Mouse (Mus musculus) small intestine, adult 2 months (tissue): ENCODE data around the gene Pcgf2.

Experiments
- CTCF ChIP-seq: fragments of 200-500 bp; IDR thresholded peaks from 2 replicates; pipeline ENCODE4 v1.5.1; 2012; ENCODE audit warnings: low read depth, mild to moderate bottlenecking, control low read depth, inconsistent platforms, low read length, moderate library complexity, mixed read lengths; ENCODE audit not compliant: insufficient replicate concordance, insufficient read length; ENCODE audit errors: extremely low read depth
- POLR2A ChIP-seq: fragments of 200-500 bp; IDR thresholded peaks from 2 replicates; pipeline ENCODE4 v1.6.1; 2012; ENCODE audit warnings: low read depth, mild to moderate bottlenecking, control low read depth, inconsistent platforms, low read length, moderate library complexity

DNA sequence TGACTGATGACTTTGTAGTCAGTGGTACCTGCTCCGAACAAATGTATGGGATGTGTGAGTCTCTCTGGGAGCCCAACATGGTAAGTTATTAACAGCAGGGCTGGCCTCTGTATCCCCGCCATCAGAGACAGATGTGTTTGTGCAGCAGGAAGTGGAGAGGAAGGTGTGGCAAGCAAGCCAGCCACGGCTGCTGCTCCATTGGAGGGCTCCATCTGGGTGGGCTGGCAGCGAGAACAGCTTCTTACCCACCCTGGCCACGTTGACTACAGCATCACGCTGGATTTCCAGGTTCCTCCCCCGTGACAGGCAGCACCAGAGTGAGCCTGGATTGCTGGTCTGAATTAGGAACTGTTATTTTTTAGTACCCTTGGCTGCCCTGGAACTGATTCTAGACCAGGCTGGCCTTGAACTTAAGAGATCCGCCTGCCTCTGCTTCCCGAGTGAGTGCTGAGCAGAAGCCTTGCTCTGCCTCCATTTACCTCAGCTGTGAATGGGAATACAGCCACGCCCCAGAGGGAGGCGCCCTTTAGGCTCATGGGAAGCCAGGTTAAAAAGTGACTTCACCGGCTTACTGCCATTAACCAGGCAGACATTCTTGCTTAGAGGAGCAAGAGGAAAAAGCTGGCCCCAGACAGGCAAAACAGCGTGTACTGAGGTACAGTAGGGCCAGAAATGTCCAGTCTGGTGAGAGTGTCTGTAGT lies 11.1 kb upstream of the Pcgf2 start:
- TF ChIP-seq CTCF (no peak), POLR2A (no peak)
